Mouse (Mus musculus) Muller cell, postnatal 12 days (primary cell): ENCODE measurements around the gene Olfr1109.

Experiments used
- DNase-seq: peaks from one replicate; pipeline ENCODE4 v3.0.0-alpha.2; 2015; ENCODE audit errors: inconsistent ontology term

Gene Olfr1109

GRCm38 (mm10) chr2:87095908-87096307, at the start of gene Olfr1109:
Gene Olfr1109 (minus strand): TSS chr2:87096008.
- no peak for DNase-seq

GRCm38 (mm10) chr2:87140200-87140599, 44.4 kb upstream of the Olfr1109 start, which contains the start of gene Olfr1110:
Gene Olfr1110 (minus strand): TSS chr2:87140300.
- no peak for DNase-seq

- DNase-seq: no peak
Observed at GRCm38 (mm10) chr2:87114467-87114866, 18.7 kb upstream of the Olfr1109 start, which contains the start of gene Olfr259. Gene Olfr259 (minus strand): TSS chr2:87114567.

GRCm38 (mm10) chr2:87075717-87076116, 20.1 kb downstream of the Olfr1109 start, which contains the start of gene Olfr1107:
Gene Olfr1107 (minus strand): TSS chr2:87075817.
- DNase-seq: no peak

- no peak for DNase-seq
Observed at GRCm38 (mm10) chr2:87052173-87052572, 43.6 kb downstream of the Olfr1109 start, which contains the start of gene Olfr1106. Gene Olfr1106 (minus strand): TSS chr2:87052273.
